Mouse (Mus musculus) kidney, adult 2 months (tissue): ENCODE measurements around the gene Napepld.

Experiments
- CTCF ChIP-seq: fragments of 200-500 bp; conservative IDR thresholded peaks from 2 replicates; pipeline ENCODE4 v1.5.1; 2011; ENCODE audit warnings: low read depth, mild to moderate bottlenecking, control low read depth, low read length, moderate library complexity, mixed read lengths; ENCODE audit not compliant: insufficient read depth, insufficient read length
- POLR2A ChIP-seq: fragments of 200-500 bp; IDR thresholded peaks from one replicate; pipeline ENCODE4 v1.6.1; 2011; ENCODE audit warnings: low read depth, low read length, control low read depth

- TF ChIP-seq CTCF (no peak), POLR2A (no peak)
Measured at GRCm38 (mm10) chr5:21660850-21661249, 40.3 kb downstream of the Napepld start.
